Mouse (Mus musculus): ENCODE results near the gene Gm42906.

DNA sequence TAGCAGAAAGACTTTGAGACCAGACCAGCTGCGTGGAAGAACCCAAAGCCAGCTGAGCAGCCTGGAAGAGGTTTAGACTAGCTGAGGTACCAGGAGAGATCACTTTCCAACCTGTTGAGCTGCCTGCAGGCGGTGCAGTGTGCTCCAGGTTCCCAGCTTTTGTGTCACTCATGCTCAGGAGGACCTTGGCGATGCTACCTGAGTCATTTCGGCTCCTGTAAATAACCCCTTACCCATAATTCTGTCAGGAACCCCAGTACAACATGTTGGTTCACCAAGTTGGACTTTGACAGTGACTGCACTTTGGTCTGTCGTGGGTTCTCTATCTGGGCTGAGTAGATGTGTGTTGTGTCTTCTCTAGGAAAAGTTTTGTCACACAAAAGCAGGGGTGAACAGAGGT, 409.5 kb downstream of the Gm42906 start:
- TF ChIP-seq POLR2A (IDR thresholded peaks at IDR 0.05; ENCODE audit: insufficient read depth, low read depth, low read length) (no peak), CTCF (IDR thresholded peaks at IDR 0.05; ENCODE audit: insufficient read depth, low read depth, low read length) (no peak)

Measured in olfactory bulb, adult 2 months (tissue).